32 mouse cellular contexts compared by ENCODE assay signal in the genomic region with DNA sequence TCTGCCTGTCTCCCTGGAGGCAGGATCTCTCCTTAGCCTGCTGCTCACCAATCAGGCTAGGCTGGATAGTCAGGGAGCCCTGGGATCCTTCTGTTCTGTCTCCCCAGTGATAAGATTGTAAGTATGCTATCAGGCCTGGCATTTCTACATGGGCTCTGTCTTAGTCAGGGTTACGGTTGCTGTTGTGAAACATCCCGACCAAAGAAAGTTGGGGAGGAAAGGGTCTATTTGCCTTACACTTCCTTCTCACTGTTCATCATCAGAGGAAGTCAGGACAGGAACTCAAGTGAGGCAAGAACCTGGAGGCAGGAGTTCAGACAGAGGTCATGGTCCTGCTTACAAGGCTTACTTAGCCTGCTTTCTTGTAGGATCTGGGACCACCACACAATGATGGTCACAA. TPM values are rescaled to one million over a fixed set of nuclear protein-coding genes. Genes with fewer than 3 reads are reported as not detected.
DNase-seq lines count a peak whose midpoint lies in the region; ATAC-seq and TF ChIP-seq lines count a peak whose summit lies in the region.
"Had no signal": no experiment of that assay in that cellular context is flagged by ENCODE, and none has a peak within 500 bp of the region (broad histone marks: within the 10 kb centered on the region; RNA-seq: fewer than 3 reads in every experiment).

No protein-coding gene starts in this region.

- no peak overlapping the region for H3K9ac ChIP-seq in kidney, embryonic 15.5 days
- H3K9ac ChIP-seq: embryonic facial prominence, embryonic 13.5 days; forebrain, embryonic 12.5 days; forebrain, embryonic 15.5 days; heart, embryonic 13.5 days; hindbrain, embryonic 12.5 days; hindbrain, embryonic 15.5 days had no signal

- no peaks in the 10 kb centered on the region for H3K9me3 ChIP-seq in heart, embryonic 10.5 days
- H3K9me3 ChIP-seq in kidney, embryonic 15.5 days (replicated peaks), result no peaks in the 10 kb centered on the region
- H3K9me3 ChIP-seq: embryonic facial prominence, embryonic 13.5 days; forebrain, embryonic 12.5 days; forebrain, embryonic 15.5 days; heart, embryonic 13.5 days; hindbrain, embryonic 12.5 days; hindbrain, embryonic 15.5 days had no signal

- no peak for TF ChIP-seq CTCF in lung, adult 2 months (IDR thresholded peaks at IDR 0.05; ENCODE audit: insufficient read depth, low read length)

- WGBS in heart, embryonic 10.5 days, result 45% methylated on average over 2 of the region's 2 CpGs
- 51% methylated on average over 2 of the region's 2 CpGs for WGBS in lung, adult 2 months
- 76% methylated on average over 2 of the region's 2 CpGs for WGBS in kidney, embryonic 15.5 days

- DNase-seq in heart, embryonic 10.5 days (ENCODE audit: low spot score), result peak; percentile 31
- DNase-seq in heart, adult 9 months (ENCODE audit: low spot score in 2 of 2), result no peak
- no peak for DNase-seq in lung, adult 2 months
- DNase-seq in right cerebral cortex, postnatal 10 days (ENCODE audit: low spot score in 2 of 2), result no peak
- DNase-seq: adrenal gland, postnatal 10 days; adrenal gland, postnatal 36 days; B cell, adult 2 months; cerebellum, adult 11 months; cerebellum, adult 2 months; cerebellum, adult 9-11 months; cerebellum, postnatal 25 days; embryo, embryonic 11 days; gastrocnemius, postnatal 10 days; gastrocnemius, postnatal 36 days; heart, postnatal 14 days; heart, postnatal 4 days had no signal

- no peak overlapping the region for H3K4me2 ChIP-seq in kidney, embryonic 15.5 days
- H3K4me2 ChIP-seq: embryonic facial prominence, embryonic 13.5 days; forebrain, embryonic 12.5 days; forebrain, embryonic 15.5 days; heart, embryonic 13.5 days; hindbrain, embryonic 12.5 days; hindbrain, embryonic 15.5 days had no signal

- H3K4me3 ChIP-seq in heart, embryonic 10.5 days, result no peak overlapping the region
- no peak overlapping the region for H3K4me3 ChIP-seq in lung, adult 2 months (replicated peaks; ENCODE audit: extremely low read depth, low read depth, low read length)
- H3K4me3 ChIP-seq in kidney, embryonic 15.5 days (replicated peaks), result no peak overlapping the region
- H3K4me3 ChIP-seq: embryonic facial prominence, embryonic 10.5 days; embryonic facial prominence, embryonic 13.5 days; erythroblast, embryonic 14.5 days; forebrain, embryonic 12.5 days; forebrain, embryonic 15.5 days; heart, embryonic 13.5 days; hindbrain, embryonic 12.5 days; hindbrain, embryonic 15.5 days had no signal

- peak; percentile 47; the same call in 1 of the 2 replicates for ATAC-seq in common myeloid progenitor, adult 5-6 weeks (replicated peaks; ENCODE audit: low read depth, poor library complexity, severe bottlenecking)
- ATAC-seq in megakaryocyte progenitor cell, adult 5-6 weeks (replicated peaks; ENCODE audit: poor library complexity), result peak; percentile 97
- no peak for ATAC-seq in kidney, embryonic 15.5 days (replicated peaks; ENCODE audit: low FRiP score)
- ATAC-seq: forebrain, embryonic 15.5 days; Patski had no signal

- peaks cover 69% of the 10 kb centered on the region for H3K36me3 ChIP-seq in heart, embryonic 10.5 days
- H3K36me3 ChIP-seq in kidney, embryonic 15.5 days, result peaks cover 50% of the 10 kb centered on the region
- H3K36me3 ChIP-seq: forebrain, embryonic 15.5 days had no signal

- H3K27ac ChIP-seq in heart, embryonic 10.5 days, result no peak overlapping the region
- no peak overlapping the region for H3K27ac ChIP-seq in kidney, embryonic 15.5 days
- H3K27ac ChIP-seq: embryonic facial prominence, embryonic 10.5 days; embryonic facial prominence, embryonic 13.5 days; forebrain, embryonic 12.5 days; forebrain, embryonic 15.5 days; heart, embryonic 13.5 days; hindbrain, embryonic 12.5 days; hindbrain, embryonic 15.5 days had no signal

- no peak for TF ChIP-seq POLR2A in lung, adult 2 months (IDR thresholded peaks at IDR 0.05; ENCODE audit: borderline replicate concordance, extremely low read depth, low read depth, low read length)

- no peaks in the 10 kb centered on the region for H3K4me1 ChIP-seq in heart, embryonic 10.5 days
- H3K4me1 ChIP-seq in lung, adult 2 months (ENCODE audit: control insufficient read depth, insufficient read depth, low read length), result no peaks in the 10 kb centered on the region
- H3K4me1 ChIP-seq in kidney, embryonic 15.5 days, result no peaks in the 10 kb centered on the region
- H3K4me1 ChIP-seq: embryonic facial prominence, embryonic 10.5 days; embryonic facial prominence, embryonic 13.5 days; forebrain, embryonic 12.5 days; forebrain, embryonic 15.5 days; heart, embryonic 13.5 days; hindbrain, embryonic 12.5 days; hindbrain, embryonic 15.5 days had no signal

- H3K27me3 ChIP-seq in heart, embryonic 10.5 days (ENCODE audit: insufficient read depth, poor library complexity, severe bottlenecking), result no peaks in the 10 kb centered on the region
- no peaks in the 10 kb centered on the region for H3K27me3 ChIP-seq in kidney, embryonic 15.5 days
- H3K27me3 ChIP-seq: CH12.LX; embryonic facial prominence, embryonic 13.5 days; forebrain, embryonic 12.5 days; forebrain, embryonic 15.5 days; heart, embryonic 13.5 days; hindbrain, embryonic 12.5 days; hindbrain, embryonic 15.5 days; Patski had no signal

RNA-seq across cellular contexts. Expression of a gene that starts 10.4 kb away (rescaled TPM):
- 59.7 and 84.7 TPM in 2 replicates for polyA plus RNA-seq in heart, embryonic 10.5 days (2016; fragmentation: Nextera tagmentation; extraction: Ambion mirVana)
- total RNA-seq in common myeloid progenitor, adult 5-6 weeks (2017), result 18.6 and 27.3 TPM in 2 replicates
- 79.9 and 87.4 TPM in 2 replicates for total RNA-seq in megakaryocyte progenitor cell, adult 5-6 weeks (2015)
- 38.5 and 41.9 TPM in 2 replicates for total RNA-seq in megakaryocyte progenitor cell, adult 5-6 weeks (2017)
- polyA plus RNA-seq in lung, adult 2 months (2012; rRNA removed), result 31.7 and 49.5 TPM in 2 replicates
- polyA plus RNA-seq in kidney, embryonic 15.5 days (2015; fragmentation: Nextera tagmentation; extraction: Ambion mirVana), result 55.2 and 59.5 TPM in 2 replicates

RNA-seq across cellular contexts. Expression of a gene that starts 46.7 kb away (rescaled TPM):
- polyA plus RNA-seq in heart, embryonic 10.5 days (2016; fragmentation: Nextera tagmentation; extraction: Ambion mirVana), result not detected in 2 replicates
- not detected in 2 replicates for total RNA-seq in common myeloid progenitor, adult 5-6 weeks (2017)
- total RNA-seq in megakaryocyte progenitor cell, adult 5-6 weeks (2015), result not detected in 2 replicates
- not detected in 2 replicates for total RNA-seq in megakaryocyte progenitor cell, adult 5-6 weeks (2017)
- 0.22 TPM in 1 of 2 replicates, not detected in the other for polyA plus RNA-seq in lung, adult 2 months (2012; rRNA removed)
- polyA plus RNA-seq in kidney, embryonic 15.5 days (2015; fragmentation: Nextera tagmentation; extraction: Ambion mirVana), result not detected in 2 replicates
- total RNA-seq: adrenal gland, adult 18-20 months; adrenal gland, postnatal 10 days; adrenal gland, postnatal 36 days; CH12.LX; G1E; gastrocnemius, postnatal 36 days; heart, adult 8-10 months; heart, postnatal 14 days; heart, postnatal 4 days had no signal
- polyA plus RNA-seq: erythroblast, embryonic 14.5 days; forebrain, embryonic 12.5 days; forebrain, embryonic 15.5 days; G1E; heart, embryonic 13.5 days; Patski had no signal

RNA-seq across cellular contexts. Expression of a gene that starts 47.9 kb away (rescaled TPM):
- polyA plus RNA-seq in heart, embryonic 10.5 days (2016; fragmentation: Nextera tagmentation; extraction: Ambion mirVana), result 60.2 and 71.3 TPM in 2 replicates
- 36.6 and 48.2 TPM in 2 replicates for total RNA-seq in common myeloid progenitor, adult 5-6 weeks (2017)
- 29.3 and 32.5 TPM in 2 replicates for total RNA-seq in megakaryocyte progenitor cell, adult 5-6 weeks (2015)
- total RNA-seq in megakaryocyte progenitor cell, adult 5-6 weeks (2017), result 30.2 and 42.7 TPM in 2 replicates
- polyA plus RNA-seq in lung, adult 2 months (2012; rRNA removed), result 14.5 and 19.0 TPM in 2 replicates
- polyA plus RNA-seq in kidney, embryonic 15.5 days (2015; fragmentation: Nextera tagmentation; extraction: Ambion mirVana), result 83.5 and 84.2 TPM in 2 replicates
